Mouse (Mus musculus) thymus, postnatal 10 days (tissue): ENCODE measurements around the gene Arpc5.
"Not testable (repeated sequence)": the region's sequence is repeated elsewhere in the genome, so short reads cannot be mapped to it uniquely, and the experiment has no call there.

Source experiments
- DNase-seq, 2 experiments: peaks; one replicate each; pipeline ENCODE4 v3.0.0; 2021; ENCODE audit warnings: low spot score in 2 of 2

The Arpc5 gene

GRCm38 (mm10) chr1:152779071-152779737, 12.9 kb downstream of the Arpc5 start:
- DNase-seq = peak in 1 of 2 experiments; percentile 71

- no peak for DNase-seq
Measured at GRCm38 (mm10) chr1:152784620-152785019, 18.3 kb downstream of the Arpc5 start.

- DNase-seq = not testable (repeated sequence)
Measured at GRCm38 (mm10) chr1:152785446-152785845, 19.1 kb downstream of the Arpc5 start.

GRCm38 (mm10) chr1:152786953-152787352, 20.6 kb downstream of the Arpc5 start:
- no peak for DNase-seq

GRCm38 (mm10) chr1:152788121-152788660, 21.8 kb downstream of the Arpc5 start:
- no peak for DNase-seq

- DNase-seq = peak; percentile 20 to 43
Measured at GRCm38 (mm10) chr1:152790254-152790653, 23.9 kb downstream of the Arpc5 start.

GRCm38 (mm10) chr1:152790821-152791220, 24.5 kb downstream of the Arpc5 start:
- DNase-seq = no peak

GRCm38 (mm10) chr1:152791269-152791668, 24.9 kb downstream of the Arpc5 start:
- no peak for DNase-seq

GRCm38 (mm10) chr1:152792736-152793494, 26.6 kb downstream of the Arpc5 start:
- DNase-seq = no peak

GRCm38 (mm10) chr1:152793495-152794130, 27.3 kb downstream of the Arpc5 start:
- DNase-seq = no peak

GRCm38 (mm10) chr1:152795688-152796255, 29.4 kb downstream of the Arpc5 start:
- DNase-seq = no peak

- no peak for DNase-seq
Measured at GRCm38 (mm10) chr1:152796683-152797263, 30.4 kb downstream of the Arpc5 start.

- no peak for DNase-seq
Measured at GRCm38 (mm10) chr1:152798125-152798524, 31.8 kb downstream of the Arpc5 start.

GRCm38 (mm10) chr1:152799897-152800296, 33.6 kb downstream of the Arpc5 start, which contains the start of gene Ncf2:
TSS of gene Ncf2 (plus strand) at chr1:152800194.
- DNase-seq = no peak

- DNase-seq = no peak
Measured at GRCm38 (mm10) chr1:152800633-152801176, 34.4 kb downstream of the Arpc5 start.

- DNase-seq = no peak
Measured at GRCm38 (mm10) chr1:152804907-152805306, 38.6 kb downstream of the Arpc5 start.

- no peak for DNase-seq
Measured at GRCm38 (mm10) chr1:152807619-152808391, 41.5 kb downstream of the Arpc5 start.

- DNase-seq = no peak
Measured at GRCm38 (mm10) chr1:152808392-152808680, 42.0 kb downstream of the Arpc5 start.

- no peak for DNase-seq
Measured at GRCm38 (mm10) chr1:152809541-152810252, 43.4 kb downstream of the Arpc5 start.
